Mouse (Mus musculus) kidney, embryonic 14.5 days (tissue): ENCODE measurements around the gene Olfr735. TPM values are rescaled to one million over a fixed set of nuclear protein-coding genes. Genes with fewer than 3 reads are reported as not detected.

Source experiments
- ATAC-seq: fragments of 200-750 bp; cut with Nextera tagmentation; 2 replicates; pipeline ENCODE4 v1.8.0; 2017; ENCODE audit warnings: moderate number of reproducible peaks, mild to moderate bottlenecking, moderate TSS enrichment, moderate library complexity; ENCODE audit not compliant: low FRiP score, low TSS enrichment
- H3K27ac ChIP-seq: fragments of 300-500 bp; sonication (generic); 2 replicates; pipeline ENCODE4 v1.5.1; 2014; ENCODE audit warnings: low read depth, mild to moderate bottlenecking, low read length, moderate library complexity, mixed read lengths
- H3K27me3 ChIP-seq: fragments of 300-500 bp; sonication (generic); 2 replicates; pipeline ENCODE4 v1.6.1; 2014; ENCODE audit warnings: mild to moderate bottlenecking, low read length; ENCODE audit not compliant: control insufficient read depth, insufficient read depth
- H3K36me3 ChIP-seq: fragments of 300-500 bp; sonication (generic); 2 replicates; pipeline ENCODE4 v1.6.1; 2014; ENCODE audit warnings: low read length, mixed read lengths; ENCODE audit not compliant: control insufficient read depth, insufficient read depth
- H3K4me1 ChIP-seq: fragments of 300-500 bp; sonication (generic); 2 replicates; pipeline ENCODE4 v1.6.1; 2014; ENCODE audit warnings: low read length, mixed read lengths; ENCODE audit not compliant: control insufficient read depth, insufficient read depth
- H3K4me2 ChIP-seq: fragments of 300-500 bp; sonication (generic); replicated peaks from 2 replicates; pipeline ENCODE4 v1.6.1; 2014; ENCODE audit warnings: low read depth, mild to moderate bottlenecking, low read length
- H3K4me3 ChIP-seq: fragments of 300-500 bp; sonication (generic); 2 replicates; pipeline ENCODE4 v1.5.1; 2014; ENCODE audit warnings: mild to moderate bottlenecking, low read length
- H3K9ac ChIP-seq: fragments of 300-500 bp; sonication (generic); 2 replicates; pipeline ENCODE4 v1.6.1; 2014; ENCODE audit warnings: low read depth, mild to moderate bottlenecking, low read length, moderate library complexity
- H3K9me3 ChIP-seq: fragments of 300-500 bp; sonication (generic); 2 replicates; pipeline ENCODE4 v1.6.1; 2016; ENCODE audit warnings: low read length; ENCODE audit not compliant: control insufficient read depth
- WGBS: fragments of 180-500 bp; shearing (Covaris S2); extraction: QIAGEN DNeasy Blood & Tissue Kit; methylation state at CpG from one replicate; pipeline ENCODE4 v1.1.7; 2014; 5-methylcytosine and 5-hydroxymethylcytosine counted together
- polyA plus RNA-seq: library from polyadenylated mRNA; unstranded; fragments of >200 nt; fragmentation: Nextera tagmentation; extraction: Ambion mirVana; gene quantifications from 2 replicates; pipeline ENCODE4 v1.2.1, GENCODE M21; 2014

The Olfr735 gene
- not detected in 2 replicates for polyA plus RNA-seq

DNA sequence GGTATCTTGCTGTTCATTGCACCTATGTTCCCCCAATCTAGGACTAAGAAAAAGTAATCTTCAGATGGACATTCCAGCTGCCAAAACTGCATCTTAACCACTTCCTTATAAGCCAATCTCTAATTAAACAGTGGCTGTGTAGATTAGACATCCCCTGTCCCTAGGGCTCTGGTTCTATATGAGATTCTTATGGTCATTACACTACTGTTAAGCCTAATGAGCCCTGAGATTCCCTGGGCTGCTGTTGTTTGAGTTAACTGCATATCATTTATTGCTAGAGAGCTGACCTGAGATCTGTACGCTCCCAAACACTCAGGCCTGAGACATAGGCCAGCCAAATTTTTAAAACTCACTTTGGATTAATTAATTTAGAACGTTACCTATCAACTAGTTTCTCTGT lies at the start of gene Olfr735:
TSS of gene Olfr735 (minus strand) at position 77 of the 400 bp plus-strand sequence.
- H3K27me3 ChIP-seq: no peaks in the 10 kb centered on the region
- H3K4me1 ChIP-seq: no peaks in the 10 kb centered on the region
- no peak within 1 kb of the TSS for H3K27ac ChIP-seq
- no peaks in the 10 kb centered on the region for H3K36me3 ChIP-seq
- H3K9ac ChIP-seq: no peak within 1 kb of the TSS
- H3K4me3 ChIP-seq: no peak within 1 kb of the TSS
- no peak within 1 kb of the TSS for H3K4me2 ChIP-seq
- ATAC-seq: no peak
- no peaks in the 10 kb centered on the region for H3K9me3 ChIP-seq
- WGBS: 83% methylated on average over 2 of the region's 2 CpGs

DNA sequence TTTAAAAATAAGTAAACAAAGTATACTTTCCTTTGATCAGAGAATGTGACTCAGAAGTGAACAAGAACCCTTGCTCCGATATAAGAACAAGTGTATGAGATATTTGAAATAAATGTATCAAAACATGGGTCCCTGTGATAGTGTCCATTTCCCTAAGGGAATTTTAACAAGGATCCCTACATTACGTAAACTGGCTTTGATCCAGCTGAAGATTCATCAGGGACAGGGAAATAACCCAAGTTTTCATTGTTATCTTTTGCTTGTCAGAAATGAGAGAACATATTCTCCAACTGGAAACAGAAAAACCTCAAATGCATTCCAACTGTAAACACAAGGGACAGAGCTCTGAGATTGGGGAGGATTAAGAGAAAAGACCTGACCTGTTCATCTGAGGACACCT lies 32.2 kb upstream of the Olfr735 start, which contains the start of gene Olfr736:
TSS of gene Olfr736 (plus strand) at position 301 of the 400 bp plus-strand sequence.
- Histone ChIP-seq H3K9me3 (no peaks in the 10 kb centered on the region), H3K4me1 (no peaks in the 10 kb centered on the region), H3K27ac (no peak within 1 kb of the TSS), H3K36me3 (no peaks in the 10 kb centered on the region), H3K27me3 (no peaks in the 10 kb centered on the region), H3K4me2 (no peak within 1 kb of the TSS), H3K4me3 (no peak within 1 kb of the TSS), H3K9ac (no peak within 1 kb of the TSS)
- no peak for ATAC-seq
- 93% methylated on average over 2 of the region's 2 CpGs for WGBS

DNA sequence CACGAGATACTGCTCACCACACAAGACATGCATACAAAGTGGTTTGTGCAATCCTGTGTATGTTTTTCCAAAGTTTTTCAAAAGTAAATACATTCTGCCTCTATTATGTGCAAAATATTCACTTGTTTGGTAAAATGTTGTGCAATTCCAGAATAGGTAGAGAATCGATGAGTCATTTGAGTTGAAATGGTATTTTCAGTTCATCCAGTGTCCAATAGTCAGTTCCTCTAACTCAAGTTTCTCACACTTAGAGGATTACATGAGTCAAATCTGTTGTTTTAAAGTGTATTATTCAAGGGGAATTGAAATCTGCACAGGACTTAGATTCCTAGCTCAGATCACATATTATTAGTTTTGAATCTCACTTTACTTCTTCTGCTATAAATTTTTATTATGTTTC lies 14.9 kb upstream of the Olfr735 start:
- H3K36me3 ChIP-seq: no peaks in the 10 kb centered on the region
- WGBS: 81% methylated on average over 2 of the region's 2 CpGs
- no peak overlapping the region for H3K4me3 ChIP-seq
- H3K4me2 ChIP-seq: no peak overlapping the region
- no peaks in the 10 kb centered on the region for H3K4me1 ChIP-seq
- H3K27ac ChIP-seq: no peak overlapping the region
- ATAC-seq: no peak
- no peak overlapping the region for H3K9ac ChIP-seq
- no peaks in the 10 kb centered on the region for H3K27me3 ChIP-seq
- H3K9me3 ChIP-seq: no peaks in the 10 kb centered on the region

DNA sequence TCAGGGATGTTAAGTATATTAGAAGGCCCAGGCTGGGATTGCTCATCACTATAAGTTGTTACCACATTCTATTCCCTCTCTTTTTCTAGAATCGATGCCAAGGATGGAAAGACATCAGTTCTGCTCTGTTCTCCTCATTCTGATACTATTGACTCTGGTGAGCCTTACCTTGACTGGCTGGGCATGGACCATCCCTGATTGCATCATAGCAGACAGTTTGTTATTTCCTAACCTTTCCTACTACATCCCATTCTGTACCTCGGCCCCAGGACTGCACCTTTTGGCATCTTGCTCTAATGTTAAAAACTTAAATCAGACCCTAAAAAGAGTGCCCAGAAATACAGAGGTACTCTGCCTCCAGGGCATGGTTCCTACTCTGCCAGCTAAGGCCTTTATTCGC lies 11.8 kb upstream of the Olfr735 start:
- Histone ChIP-seq H3K4me2 (no peak overlapping the region), H3K4me1 (no peaks in the 10 kb centered on the region), H3K27ac (no peak overlapping the region), H3K27me3 (no peaks in the 10 kb centered on the region), H3K9me3 (no peaks in the 10 kb centered on the region), H3K36me3 (no peaks in the 10 kb centered on the region), H3K9ac (no peak overlapping the region), H3K4me3 (no peak overlapping the region)
- no peak for ATAC-seq
- 88% methylated on average over 3 of the region's 3 CpGs for WGBS

DNA sequence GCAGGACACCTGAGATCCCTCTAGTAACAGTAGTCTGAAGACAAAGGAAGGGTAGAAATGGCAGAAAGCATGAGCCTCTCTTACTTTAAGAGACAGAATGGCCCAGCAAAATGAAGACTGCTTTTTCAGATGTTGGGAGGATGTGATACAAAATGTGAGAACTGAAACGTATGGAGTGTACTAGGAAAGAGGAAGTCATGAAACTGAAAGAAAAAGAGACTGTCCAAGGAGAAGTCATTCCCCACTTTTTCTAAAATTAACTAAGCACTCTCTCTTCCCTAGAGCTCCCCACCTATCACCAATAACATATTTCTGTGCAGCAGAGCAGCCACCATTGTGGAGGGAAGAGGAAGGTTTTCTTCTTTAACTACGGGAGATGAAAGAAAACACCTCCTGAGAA lies 8.9 kb upstream of the Olfr735 start, which contains the start of gene Tlr11:
TSS of gene Tlr11 (plus strand) at position 322 of the 400 bp plus-strand sequence.
- Histone ChIP-seq H3K9me3 (no peaks in the 10 kb centered on the region), H3K27ac (no peak within 1 kb of the TSS), H3K4me1 (no peaks in the 10 kb centered on the region), H3K4me2 (no peak within 1 kb of the TSS), H3K36me3 (no peaks in the 10 kb centered on the region), H3K9ac (no peak within 1 kb of the TSS), H3K4me3 (no peak within 1 kb of the TSS), H3K27me3 (no peaks in the 10 kb centered on the region)
- ATAC-seq: no peak
- 84% methylated on average over 2 of the region's 2 CpGs for WGBS

DNA sequence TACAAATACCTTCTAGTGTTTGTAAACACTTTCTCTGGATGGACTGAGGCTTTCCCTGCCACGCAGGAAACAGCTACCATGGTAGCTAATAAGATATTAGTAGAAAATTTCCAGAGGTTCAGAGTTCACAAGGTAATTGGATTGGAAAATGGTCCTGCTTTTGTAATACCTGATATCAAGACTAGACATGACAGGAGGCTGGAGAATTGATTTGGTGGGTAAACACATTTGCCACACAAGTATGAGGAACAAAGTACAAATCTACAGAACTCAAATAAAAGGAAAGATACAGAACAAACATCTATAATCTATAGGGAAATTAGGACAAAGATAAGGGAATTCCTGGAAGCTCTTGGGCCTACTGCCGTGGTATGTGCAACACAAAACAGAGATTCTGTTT lies 8.1 kb upstream of the Olfr735 start:
- no peaks in the 10 kb centered on the region for H3K27me3 ChIP-seq
- H3K9ac ChIP-seq: no peak overlapping the region
- H3K4me2 ChIP-seq: no peak overlapping the region
- no peak overlapping the region for H3K4me3 ChIP-seq
- 90% methylated on average over 2 of the region's 2 CpGs for WGBS
- no peaks in the 10 kb centered on the region for H3K9me3 ChIP-seq
- H3K4me1 ChIP-seq: no peaks in the 10 kb centered on the region
- no peak overlapping the region for H3K27ac ChIP-seq
- H3K36me3 ChIP-seq: no peaks in the 10 kb centered on the region
- ATAC-seq: no peak

DNA sequence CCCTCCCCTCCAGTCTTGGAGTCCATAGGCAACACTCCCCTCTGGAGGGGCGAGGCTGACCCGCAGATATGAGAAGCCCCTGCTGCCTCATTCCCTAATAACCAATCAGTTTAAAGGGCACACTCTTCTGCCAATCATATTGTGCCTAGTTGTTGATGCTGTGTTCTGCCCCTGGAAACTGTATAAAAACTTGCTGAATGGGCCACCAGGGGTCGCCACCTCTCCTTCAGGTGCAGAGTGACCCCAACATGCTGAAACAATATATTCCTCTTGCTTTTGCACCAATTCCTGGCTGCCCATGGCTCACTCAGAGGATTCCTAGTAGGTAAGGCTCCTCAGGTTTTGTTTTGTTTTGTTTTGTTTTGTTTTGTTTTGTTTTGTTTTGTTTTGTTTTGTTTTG lies 3.8 kb upstream of the Olfr735 start:
- Histone ChIP-seq H3K4me2 (no peak overlapping the region), H3K4me1 (no peaks in the 10 kb centered on the region), H3K27ac (no peak overlapping the region), H3K36me3 (no peaks in the 10 kb centered on the region), H3K4me3 (no peak overlapping the region), H3K9me3 (no peaks in the 10 kb centered on the region), H3K9ac (no peak overlapping the region), H3K27me3 (no peaks in the 10 kb centered on the region)
- ATAC-seq: no peak
- 53% methylated on average over 3 of the region's 3 CpGs for WGBS

DNA sequence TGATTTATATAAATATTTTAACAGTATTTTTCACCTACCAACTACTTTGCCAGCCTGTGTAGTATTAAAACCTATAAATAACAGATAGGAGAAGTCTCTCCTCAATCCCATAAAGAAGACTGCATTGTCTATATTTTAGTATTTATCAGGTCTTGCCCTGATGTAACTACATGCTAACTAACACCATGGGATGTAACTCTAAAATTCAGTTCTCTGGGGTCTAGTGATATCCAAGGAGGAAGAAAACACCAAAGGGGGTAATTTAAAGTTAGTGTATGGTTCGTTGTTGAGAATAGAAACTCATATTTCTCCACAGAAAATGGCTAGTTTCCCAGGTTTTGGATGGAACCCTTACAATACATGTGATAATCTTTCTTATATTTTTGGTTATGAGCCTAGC lies 22.0 kb downstream of the Olfr735 start, which contains the start of gene Olfr734:
TSS of gene Olfr734 (minus strand) at position 101 of the 400 bp plus-strand sequence.
- Histone ChIP-seq H3K4me3 (no peak within 1 kb of the TSS), H3K9ac (no peak within 1 kb of the TSS), H3K36me3 (no peaks in the 10 kb centered on the region), H3K27me3 (no peaks in the 10 kb centered on the region), H3K4me2 (no peak within 1 kb of the TSS), H3K4me1 (no peaks in the 10 kb centered on the region), H3K27ac (no peak within 1 kb of the TSS), H3K9me3 (no peaks in the 10 kb centered on the region)
- WGBS: 88% methylated on average over 1 of the region's 1 CpGs
- no peak for ATAC-seq

DNA sequence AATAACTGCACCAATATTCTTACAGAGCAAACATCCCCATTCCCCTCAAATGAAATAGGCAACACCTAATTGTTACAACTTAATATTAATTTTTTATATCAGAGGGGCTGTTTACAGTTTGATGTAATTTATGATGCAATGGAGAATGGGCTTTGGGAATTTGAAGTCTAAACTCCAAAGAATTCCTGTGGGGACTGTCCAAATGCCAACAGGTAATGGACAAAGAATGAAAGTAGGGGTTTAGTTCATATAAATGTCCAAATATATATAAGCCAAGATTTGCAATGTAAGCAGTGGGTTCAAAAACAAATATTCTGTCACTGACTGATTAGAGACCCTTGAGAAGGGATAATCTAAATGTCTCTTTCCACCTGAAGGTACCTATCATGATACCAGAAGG lies 47.2 kb downstream of the Olfr735 start, which contains the start of gene Olfr733:
TSS of gene Olfr733 (minus strand) at position 101 of the 400 bp plus-strand sequence.
- H3K4me3 ChIP-seq: no peak within 1 kb of the TSS
- no peaks in the 10 kb centered on the region for H3K4me1 ChIP-seq
- H3K27me3 ChIP-seq: no peaks in the 10 kb centered on the region
- no peak for ATAC-seq
- H3K27ac ChIP-seq: no peak within 1 kb of the TSS
- no peaks in the 10 kb centered on the region for H3K36me3 ChIP-seq
- H3K4me2 ChIP-seq: no peak within 1 kb of the TSS
- no peaks in the 10 kb centered on the region for H3K9me3 ChIP-seq
- no peak within 1 kb of the TSS for H3K9ac ChIP-seq
